ENCODE assay signal across 8 mouse cellular contexts in genomic region chr3:37063406-37063805, GRCm38 (mm10). TPM values are rescaled to one million over a fixed set of nuclear protein-coding genes. Genes with fewer than 3 reads are reported as not detected.
DNase-seq lines count a peak whose midpoint lies in the region; ATAC-seq and TF ChIP-seq lines count a peak whose summit lies in the region.

Gene Adad1 (plus strand): TSS chr3:37063527.

- 49% methylated on average over 33 of the region's 39 CpGs for WGBS in heart, postnatal 0 days
- 59% methylated on average over 39 of the region's 39 CpGs for WGBS in forebrain, embryonic 10.5 days
- WGBS in limb, embryonic 11.5 days, result 46% methylated on average over 36 of the region's 39 CpGs
- 59% methylated on average over 38 of the region's 39 CpGs for WGBS in neural tube, embryonic 13.5 days
- 79% methylated on average over 39 of the region's 39 CpGs for WGBS in thymus, adult 2 months

- no peaks in the 10 kb centered on the region for H3K4me1 ChIP-seq in heart, postnatal 0 days (ENCODE audit: control insufficient read depth, insufficient read depth)
- peaks cover 5% of the 10 kb centered on the region; the same call in 1 of the 2 replicates for H3K4me1 ChIP-seq in forebrain, embryonic 10.5 days
- no peaks in the 10 kb centered on the region for H3K4me1 ChIP-seq in limb, embryonic 11.5 days (ENCODE audit: control insufficient read depth, insufficient read depth, low read length)
- no peaks in the 10 kb centered on the region for H3K4me1 ChIP-seq in neural tube, embryonic 13.5 days (replicated peaks)
- H3K4me1 ChIP-seq in thymus, adult 2 months (replicated peaks; ENCODE audit: control insufficient read depth, insufficient read depth, low read length), result no peaks in the 10 kb centered on the region

- peaks cover 11% of the 10 kb centered on the region for H3K9me3 ChIP-seq in heart, postnatal 0 days (replicated peaks; ENCODE audit: control insufficient read depth, low read length)
- peaks cover 34% of the 10 kb centered on the region for H3K9me3 ChIP-seq in forebrain, embryonic 10.5 days
- H3K9me3 ChIP-seq in limb, embryonic 11.5 days (ENCODE audit: control insufficient read depth, low read length), result no peaks in the 10 kb centered on the region
- peaks cover 28% of the 10 kb centered on the region for H3K9me3 ChIP-seq in neural tube, embryonic 13.5 days

- H3K36me3 ChIP-seq in heart, postnatal 0 days (replicated peaks; ENCODE audit: control insufficient read depth, insufficient read depth, low read length), result no peaks in the 10 kb centered on the region
- no peaks in the 10 kb centered on the region for H3K36me3 ChIP-seq in forebrain, embryonic 10.5 days (replicated peaks)
- H3K36me3 ChIP-seq in limb, embryonic 11.5 days (ENCODE audit: control insufficient read depth, insufficient read depth, low read length), result no peaks in the 10 kb centered on the region
- H3K36me3 ChIP-seq in neural tube, embryonic 13.5 days, result no peaks in the 10 kb centered on the region
- H3K36me3 ChIP-seq in thymus, adult 2 months (ENCODE audit: control insufficient read depth, insufficient read depth, low read length), result no peaks in the 10 kb centered on the region

- no peak within 1 kb of the TSS for H3K9ac ChIP-seq in heart, postnatal 0 days (replicated peaks; ENCODE audit: low read depth, low read length)
- no peak within 1 kb of the TSS for H3K9ac ChIP-seq in limb, embryonic 11.5 days (ENCODE audit: low read length)
- H3K9ac ChIP-seq in neural tube, embryonic 13.5 days, result no peak within 1 kb of the TSS

- no peak for TF ChIP-seq CTCF in heart, postnatal 0 days (IDR thresholded peaks at IDR 0.05; ENCODE audit: low read depth)
- TF ChIP-seq CTCF in thymus, adult 2 months (IDR thresholded peaks at IDR 0.05; ENCODE audit: borderline replicate concordance, control insufficient read depth, extremely low read depth, insufficient read depth, low read length, poor library complexity), result no peak

- intact Hi-C loops in left cerebral cortex, postnatal 36 days (cut with DNase I), result no loop called here

- TF ChIP-seq POLR2A in thymus, adult 2 months (IDR thresholded peaks at IDR 0.05; ENCODE audit: control insufficient read depth, extremely low read depth, insufficient read depth, low read length, poor library complexity), result no peak

- H3K4me2 ChIP-seq in heart, postnatal 0 days (ENCODE audit: low read depth, low read length), result peak within 1 kb of the TSS; percentile 47
- H3K4me2 ChIP-seq in limb, embryonic 11.5 days (ENCODE audit: low read depth, severe bottlenecking), result peak within 1 kb of the TSS; percentile 34; the same call in 1 of the 2 replicates
- peak within 1 kb of the TSS; percentile 46 for H3K4me2 ChIP-seq in neural tube, embryonic 13.5 days

- H3K4me3 ChIP-seq in heart, postnatal 0 days (ENCODE audit: low read depth, low read length), result peak within 1 kb of the TSS; percentile 23
- H3K4me3 ChIP-seq in forebrain, embryonic 10.5 days, result peak within 1 kb of the TSS; percentile 33
- no peak within 1 kb of the TSS for H3K4me3 ChIP-seq in limb, embryonic 11.5 days (ENCODE audit: low read depth, low read length)
- peak within 1 kb of the TSS; percentile 30 for H3K4me3 ChIP-seq in neural tube, embryonic 13.5 days
- no peak within 1 kb of the TSS for H3K4me3 ChIP-seq in thymus, adult 2 months (ENCODE audit: control insufficient read depth, insufficient read depth, low read length)

- no peak for TF ChIP-seq EP300 in heart, postnatal 0 days (IDR thresholded peaks at IDR 0.05; ENCODE audit: low read depth)

- DNase-seq in heart, postnatal 0 days (ENCODE audit: low spot score), result no peak
- DNase-seq in heart, adult 9 months (ENCODE audit: low spot score in 2 of 2), result no peak
- no peak for DNase-seq in forebrain, embryonic 10.5 days (ENCODE audit: extremely low spot score, low spot score)
- no peak for DNase-seq in limb, embryonic 11.5 days (ENCODE audit: low spot score)
- no peak for DNase-seq in left cerebral cortex, postnatal 36 days (ENCODE audit: low spot score in 2 of 2)
- no peak for DNase-seq in thymus, adult 2 months
- no peak for DNase-seq in spleen, postnatal 36 days (ENCODE audit: low spot score in 2 of 2)

- H3K27ac ChIP-seq in heart, postnatal 0 days (ENCODE audit: low read depth), result no peak within 1 kb of the TSS
- H3K27ac ChIP-seq in forebrain, embryonic 10.5 days, result no peak within 1 kb of the TSS
- H3K27ac ChIP-seq in limb, embryonic 11.5 days (replicated peaks; ENCODE audit: low read depth, low read length), result no peak within 1 kb of the TSS
- no peak within 1 kb of the TSS for H3K27ac ChIP-seq in neural tube, embryonic 13.5 days (replicated peaks)
- no peak within 1 kb of the TSS for H3K27ac ChIP-seq in thymus, adult 2 months (ENCODE audit: control insufficient read depth, insufficient read depth, low read length)

- no peaks in the 10 kb centered on the region for H3K27me3 ChIP-seq in heart, postnatal 0 days (ENCODE audit: control insufficient read depth, insufficient read depth, low read length)
- H3K27me3 ChIP-seq in forebrain, embryonic 10.5 days (ENCODE audit: poor library complexity, severe bottlenecking), result no peaks in the 10 kb centered on the region
- H3K27me3 ChIP-seq in limb, embryonic 11.5 days (ENCODE audit: control insufficient read depth, insufficient read depth, low read length), result no peaks in the 10 kb centered on the region
- H3K27me3 ChIP-seq in neural tube, embryonic 13.5 days, result no peaks in the 10 kb centered on the region
- no peaks in the 10 kb centered on the region for H3K27me3 ChIP-seq in thymus, adult 2 months (ENCODE audit: control insufficient read depth, insufficient read depth, low read length)

- 0 out of 2 replicates have a peak, but pooled peaks have one; percentile 17 for ATAC-seq in heart, postnatal 0 days (ENCODE audit: insufficient read depth, low read depth)
- ATAC-seq in limb, embryonic 11.5 days (ENCODE audit: insufficient number of reproducible peaks, low FRiP score, low TSS enrichment, low read depth), result peak; percentile 51; the same call in 1 of the 2 replicates
- peak; percentile 47; the same call in 1 of the 2 replicates for ATAC-seq in neural tube, embryonic 13.5 days (ENCODE audit: low read depth)

RNA-seq across cellular contexts. Expression of gene Adad1, which starts in this region (rescaled TPM):
- total RNA-seq in heart, postnatal 0 days (2014; rRNA removed; ENCODE audit: low replicate concordance), result not detected in 2 replicates
- polyA plus RNA-seq in heart, postnatal 0 days (2015; fragmentation: Nextera tagmentation; extraction: Ambion mirVana), result 0.05 and 0.08 TPM in 2 replicates
- 0.33 and 0.36 TPM in 2 replicates for polyA plus RNA-seq in forebrain, embryonic 10.5 days (2016; fragmentation: Nextera tagmentation; extraction: Ambion mirVana)
- polyA plus RNA-seq in limb, embryonic 11.5 days (2014; fragmentation: Nextera tagmentation; extraction: Ambion mirVana), result 0.55 and 0.67 TPM in 2 replicates
- 0.28 TPM in 1 of 2 replicates, not detected in the other for polyA plus RNA-seq in neural tube, embryonic 13.5 days (2015; fragmentation: Nextera tagmentation; extraction: Ambion mirVana)
- not detected for total RNA-seq in left cerebral cortex, postnatal 36 days (2021)
- polyA plus RNA-seq in thymus, adult 2 months (2012; rRNA removed), result not detected in 2 replicates

Comparison
In these comparisons a context has a peak if more than half of its experiments do, and no peak if none do; other contexts are left out.
1. Peak in ATAC-seq, H3K4me3 ChIP-seq and H3K4me2 ChIP-seq in heart, postnatal 0 days; RNA of the gene not detected or under 1 TPM.
2. Peak in ATAC-seq and H3K4me2 ChIP-seq in limb, embryonic 11.5 days; RNA of the gene not detected or under 1 TPM.
3. Peak in ATAC-seq, H3K4me3 ChIP-seq and H3K4me2 ChIP-seq in neural tube, embryonic 13.5 days; RNA of the gene not detected or under 1 TPM.